Mouse (Mus musculus): Measurements from ENCODE around the gene Gtdc1. TPM values are rescaled to one million over a fixed set of nuclear protein-coding genes. Genes with fewer than 3 reads are reported as not detected.

Gene Gtdc1
- polyA plus RNA-seq, 1 experiment from 2014 or later = 12.3 TPM

DNA sequence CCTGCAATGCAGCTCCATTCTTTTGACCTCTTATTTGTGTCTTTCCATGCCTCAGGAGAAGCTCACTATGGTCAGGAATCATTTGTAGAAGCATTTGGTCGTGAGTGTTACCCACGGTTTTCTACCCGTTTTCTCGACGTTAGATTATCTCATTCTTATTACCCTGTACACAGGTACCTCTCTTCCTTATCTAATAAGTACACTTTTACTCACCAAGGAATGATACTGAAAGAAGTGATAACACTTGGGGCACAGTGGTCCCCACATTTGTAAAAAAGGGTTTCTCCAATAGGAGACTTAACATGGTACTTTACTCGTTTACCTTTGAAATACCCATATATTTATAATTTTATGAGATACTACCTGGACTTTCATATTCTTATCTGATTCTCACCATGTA is 28.0 kb upstream of the Gtdc1 start:
- 90% methylated on average over 6 of the region's 6 CpGs for WGBS
- DNase-seq (ENCODE audit: extremely low spot score, low spot score) = no peak
- Histone ChIP-seq H3K27me3 (ENCODE audit: poor library complexity, severe bottlenecking) (no peaks in the 10 kb centered on the region), H3K9me3 (no peaks in the 10 kb centered on the region), H3K4me1 (peaks cover 17% of the 10 kb centered on the region), H3K27ac (no peak overlapping the region), H3K36me3 (replicated peaks) (no peaks in the 10 kb centered on the region), H3K4me3 (no peak overlapping the region)

- H3K4me1 ChIP-seq = peaks cover 17% of the 10 kb centered on the region
- no peak for DNase-seq (ENCODE audit: extremely low spot score, low spot score)
- H3K27ac ChIP-seq = no peak overlapping the region
- no peaks in the 10 kb centered on the region for H3K27me3 ChIP-seq (ENCODE audit: poor library complexity, severe bottlenecking)
- no peaks in the 10 kb centered on the region for H3K9me3 ChIP-seq
- no peak overlapping the region for H3K4me3 ChIP-seq
- 85% methylated on average over 1 of the region's 1 CpGs for WGBS
- H3K36me3 ChIP-seq (replicated peaks) = no peaks in the 10 kb centered on the region
These were observed 26.7 kb upstream of the Gtdc1 start for GRCm38 (mm10) chr2:44954180-44954579.

- Histone ChIP-seq H3K4me1 (peaks cover 17% of the 10 kb centered on the region), H3K36me3 (replicated peaks) (no peaks in the 10 kb centered on the region), H3K27ac (0 out of 2 replicates have a peak overlapping the region, but pooled peaks have one; percentile 35), H3K9me3 (no peaks in the 10 kb centered on the region), H3K4me3 (no peak overlapping the region), H3K27me3 (ENCODE audit: poor library complexity, severe bottlenecking) (no peaks in the 10 kb centered on the region)
- 32% methylated on average over 6 of the region's 6 CpGs for whole genome bisulfite sequencing
- no peak for DNase-seq (ENCODE audit: extremely low spot score, low spot score)
These were observed 25.5 kb upstream of the Gtdc1 start for GRCm38 (mm10) chr2:44952830-44953422.

GRCm38 (mm10) chr2:44951651-44952213 is 24.3 kb upstream of the Gtdc1 start:
- no peak for DNase-seq (ENCODE audit: extremely low spot score, low spot score)
- no peak overlapping the region for H3K4me3 ChIP-seq
- H3K27me3 ChIP-seq (ENCODE audit: poor library complexity, severe bottlenecking) = no peaks in the 10 kb centered on the region
- 75% methylated on average over 4 of the region's 4 CpGs for WGBS
- no peaks in the 10 kb centered on the region for H3K9me3 ChIP-seq
- no peaks in the 10 kb centered on the region for H3K36me3 ChIP-seq (replicated peaks)
- H3K27ac ChIP-seq = no peak overlapping the region
- peaks cover 17% of the 10 kb centered on the region for H3K4me1 ChIP-seq

GRCm38 (mm10) chr2:44944689-44945088 is 17.2 kb upstream of the Gtdc1 start:
- no peaks in the 10 kb centered on the region for H3K4me1 ChIP-seq
- DNase-seq (ENCODE audit: extremely low spot score, low spot score) = no peak
- H3K27ac ChIP-seq = no peak overlapping the region
- H3K9me3 ChIP-seq = no peaks in the 10 kb centered on the region
- 90% methylated on average over 2 of the region's 2 CpGs for WGBS
- H3K36me3 ChIP-seq (replicated peaks) = no peaks in the 10 kb centered on the region
- H3K4me3 ChIP-seq = no peak overlapping the region
- no peaks in the 10 kb centered on the region for H3K27me3 ChIP-seq (ENCODE audit: poor library complexity, severe bottlenecking)

GRCm38 (mm10) chr2:44930951-44931350 is 3.5 kb upstream of the Gtdc1 start:
- Histone ChIP-seq H3K4me3 (no peak overlapping the region), H3K9me3 (peaks cover 3% of the 10 kb centered on the region; the same call in 1 of the 2 replicates), H3K27me3 (ENCODE audit: poor library complexity, severe bottlenecking) (no peaks in the 10 kb centered on the region), H3K36me3 (replicated peaks) (no peaks in the 10 kb centered on the region), H3K27ac (no peak overlapping the region), H3K4me1 (peaks cover 13% of the 10 kb centered on the region)
- no peak for DNase-seq (ENCODE audit: extremely low spot score, low spot score)
- 87% methylated on average over 3 of the region's 3 CpGs for WGBS

DNA sequence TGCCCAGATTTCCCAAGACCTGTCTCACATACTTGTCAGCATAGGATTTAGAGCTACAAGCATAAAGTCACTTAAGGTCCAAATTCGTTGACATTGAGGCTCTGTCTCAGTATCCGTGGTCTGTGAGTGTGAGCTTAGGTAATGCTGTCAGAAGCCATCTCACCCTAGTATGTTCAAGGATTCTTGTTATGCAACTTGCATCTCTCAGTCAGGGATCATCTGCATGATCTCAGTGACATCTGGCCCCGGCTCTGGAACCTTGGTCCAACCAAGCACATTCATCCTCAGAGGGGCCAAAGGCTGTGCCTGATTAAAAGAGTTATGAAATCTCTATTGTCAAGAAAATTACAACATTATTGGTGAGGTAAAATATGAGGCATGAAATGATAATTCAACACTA is 1.2 kb upstream of the Gtdc1 start:
- WGBS = 86% methylated on average over 3 of the region's 3 CpGs
- Histone ChIP-seq H3K27me3 (ENCODE audit: poor library complexity, severe bottlenecking) (no peaks in the 10 kb centered on the region), H3K9me3 (no peaks in the 10 kb centered on the region), H3K4me1 (peaks cover 19% of the 10 kb centered on the region), H3K4me3 (no peak overlapping the region), H3K36me3 (replicated peaks) (no peaks in the 10 kb centered on the region), H3K27ac (no peak overlapping the region)
- no peak for DNase-seq (ENCODE audit: extremely low spot score, low spot score)

GRCm38 (mm10) chr2:44926683-44927481 is 575 bp downstream of the Gtdc1 start:
- peaks cover 19% of the 10 kb centered on the region for H3K4me1 ChIP-seq
- WGBS = 2% methylated on average over 40 of the region's 95 CpGs
- no peaks in the 10 kb centered on the region for H3K27me3 ChIP-seq (ENCODE audit: poor library complexity, severe bottlenecking)
- no peaks in the 10 kb centered on the region for H3K36me3 ChIP-seq (replicated peaks)
- H3K9me3 ChIP-seq = no peaks in the 10 kb centered on the region
- peak overlapping the region; percentile 82 for H3K4me3 ChIP-seq
- DNase-seq (ENCODE audit: extremely low spot score, low spot score) = peak; percentile 90
- H3K27ac ChIP-seq = peak overlapping the region; percentile 97

DNA sequence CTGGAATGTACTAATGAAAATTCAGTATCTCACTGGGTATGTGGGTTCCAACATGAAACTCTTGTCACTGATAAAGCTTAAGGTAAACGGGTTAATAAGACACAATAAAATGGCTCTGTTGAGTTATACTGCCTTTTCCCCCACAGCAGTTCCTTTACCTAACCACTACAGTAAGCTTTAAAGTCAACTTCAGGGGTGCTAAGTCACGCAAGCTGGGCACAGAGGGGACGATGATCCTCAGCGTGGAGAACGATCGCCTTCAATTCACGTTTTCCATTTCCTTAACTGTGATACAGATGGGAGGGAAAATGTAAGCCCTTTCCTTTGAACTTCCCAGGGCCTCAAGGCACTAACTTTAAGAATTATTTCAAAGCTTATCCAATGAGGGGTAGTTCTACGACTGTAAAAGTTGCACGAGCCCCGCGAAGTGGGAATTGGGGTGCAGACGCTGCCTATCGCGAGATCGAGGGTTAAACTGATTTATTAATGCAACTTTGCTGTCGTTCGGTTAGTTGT is 1.2 kb downstream of the Gtdc1 start:
- Histone ChIP-seq H3K27ac (peak overlapping the region; percentile 97), H3K9me3 (no peaks in the 10 kb centered on the region), H3K36me3 (replicated peaks) (no peaks in the 10 kb centered on the region), H3K4me3 (peak overlapping the region; percentile 82), H3K27me3 (ENCODE audit: poor library complexity, severe bottlenecking) (no peaks in the 10 kb centered on the region), H3K4me1 (peaks cover 19% of the 10 kb centered on the region)
- no peak for DNase-seq (ENCODE audit: extremely low spot score, low spot score)
- 1% methylated on average over 17 of the region's 17 CpGs for WGBS

DNA sequence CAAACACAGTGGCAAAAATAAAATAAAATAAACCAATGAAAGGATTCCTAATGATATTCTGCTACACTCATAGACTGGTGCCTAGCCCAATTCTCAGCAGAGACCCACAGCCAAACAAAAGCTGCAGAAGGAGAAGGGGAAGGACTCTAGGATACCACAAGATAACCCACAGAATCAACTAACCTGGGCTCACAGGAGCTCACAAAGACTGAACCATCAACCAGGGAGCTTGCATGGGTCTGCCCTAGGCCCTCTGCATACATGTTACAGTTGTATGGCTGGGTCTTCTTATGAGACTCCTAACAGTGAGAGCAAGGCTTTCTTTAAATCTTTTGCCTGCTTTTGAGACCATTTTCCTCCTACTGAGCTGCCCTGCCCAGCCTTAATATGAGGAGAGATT is 2.8 kb downstream of the Gtdc1 start:
- no peaks in the 10 kb centered on the region for H3K9me3 ChIP-seq
- peaks cover 19% of the 10 kb centered on the region for H3K4me1 ChIP-seq
- H3K27me3 ChIP-seq (ENCODE audit: poor library complexity, severe bottlenecking) = no peaks in the 10 kb centered on the region
- H3K27ac ChIP-seq = no peak overlapping the region
- H3K36me3 ChIP-seq (replicated peaks) = no peaks in the 10 kb centered on the region
- DNase-seq (ENCODE audit: extremely low spot score, low spot score) = no peak
- H3K4me3 ChIP-seq = no peak overlapping the region

DNA sequence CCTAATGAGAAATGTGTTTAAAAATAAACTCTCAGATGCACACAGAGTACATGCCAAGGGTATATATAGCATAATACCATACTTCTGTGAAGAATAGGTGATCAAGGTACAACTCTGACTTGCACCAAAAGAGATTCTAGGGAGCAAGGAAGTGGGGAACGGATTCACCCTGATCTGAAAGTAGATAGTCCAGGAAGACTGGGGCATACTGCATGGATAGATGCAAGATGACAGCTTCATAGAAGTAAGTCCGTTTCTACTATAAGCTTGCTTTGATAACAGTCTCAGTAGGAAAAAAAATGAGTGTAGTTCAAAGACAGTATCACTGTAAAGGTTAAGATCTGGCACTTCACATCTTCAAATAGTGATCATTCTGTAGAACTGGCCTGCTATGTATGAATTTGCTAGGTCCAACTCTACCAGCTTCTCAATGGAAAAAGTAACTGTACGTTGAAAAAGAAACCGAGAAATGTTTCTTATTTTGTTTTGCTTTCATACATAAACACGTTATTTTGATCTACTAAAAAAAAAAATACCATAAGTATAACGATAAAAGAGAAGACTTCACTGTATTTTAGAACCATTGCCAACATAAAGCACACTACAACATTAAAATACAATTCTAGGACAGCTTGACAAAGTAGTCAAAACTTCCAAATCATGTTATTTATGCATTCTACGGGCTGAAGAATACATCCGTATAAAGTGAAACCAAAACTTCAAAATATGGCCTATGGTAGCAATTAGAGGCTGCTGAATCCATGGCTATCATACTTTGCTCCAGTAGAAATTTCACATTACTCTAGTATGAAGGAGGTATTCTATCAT is 4.2 kb downstream of the Gtdc1 start:
- H3K27me3 ChIP-seq (ENCODE audit: poor library complexity, severe bottlenecking) = no peaks in the 10 kb centered on the region
- H3K36me3 ChIP-seq (replicated peaks) = no peaks in the 10 kb centered on the region
- DNase-seq (ENCODE audit: extremely low spot score, low spot score) = no peak
- no peak overlapping the region for H3K4me3 ChIP-seq
- H3K4me1 ChIP-seq = peaks cover 19% of the 10 kb centered on the region
- no peak overlapping the region for H3K27ac ChIP-seq
- 94% methylated on average over 8 of the region's 8 CpGs for whole genome bisulfite sequencing
- H3K9me3 ChIP-seq = no peaks in the 10 kb centered on the region

DNA sequence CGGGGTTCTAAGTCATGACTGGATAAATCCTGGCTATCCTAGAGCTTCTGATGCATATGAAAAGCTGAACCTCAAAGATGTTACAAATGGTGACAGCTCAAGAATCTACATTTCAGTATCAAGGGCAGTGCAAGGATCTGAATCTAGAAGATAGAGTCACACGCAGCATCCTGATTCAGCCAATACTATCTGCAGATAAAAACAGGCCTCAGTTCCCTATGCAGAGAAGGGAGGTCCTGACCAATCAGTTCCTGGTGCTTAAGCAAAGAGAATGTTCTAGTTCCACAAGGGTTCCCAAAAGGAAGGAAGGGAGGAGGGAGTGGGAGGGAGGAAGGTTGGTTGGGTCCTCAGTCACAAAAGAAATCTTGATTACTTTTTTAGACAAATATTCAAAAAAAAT is 5.0 kb downstream of the Gtdc1 start:
- Histone ChIP-seq H3K36me3 (replicated peaks) (no peaks in the 10 kb centered on the region), H3K27me3 (ENCODE audit: poor library complexity, severe bottlenecking) (no peaks in the 10 kb centered on the region), H3K27ac (no peak overlapping the region), H3K9me3 (no peaks in the 10 kb centered on the region), H3K4me3 (no peak overlapping the region), H3K4me1 (peaks cover 12% of the 10 kb centered on the region)
- DNase-seq (ENCODE audit: extremely low spot score, low spot score) = no peak
- 90% methylated on average over 2 of the region's 2 CpGs for WGBS

Data from forebrain, embryonic 10.5 days (tissue).